Mouse (Mus musculus) neural tube, embryonic 11.5 days (tissue): ENCODE results near the gene Klf6. TPM values are rescaled to one million over a fixed set of nuclear protein-coding genes. Genes with fewer than 3 reads are reported as not detected.

Experiments
- ATAC-seq: fragments of 200-750 bp; cut with Nextera tagmentation; 2 replicates; pipeline ENCODE4 v1.8.0; 2017; ENCODE audit warnings: moderate number of reproducible peaks, mild to moderate bottlenecking, moderate TSS enrichment, moderate library complexity; ENCODE audit not compliant: insufficient read depth, low FRiP score, low TSS enrichment
- DNase-seq: peaks from one replicate; pipeline ENCODE4 v3.0.0-alpha.2; 2015; ENCODE audit warnings: low spot score
- H3K27ac ChIP-seq: fragments of 300-500 bp; sonication (generic); 2 replicates; pipeline ENCODE4 v1.5.1; 2014; ENCODE audit warnings: low read depth, mild to moderate bottlenecking, low read length
- H3K27me3 ChIP-seq: fragments of 300-500 bp; sonication (generic); 2 replicates; pipeline ENCODE4 v1.6.1; 2014; ENCODE audit warnings: mild to moderate bottlenecking, low read length, mixed read lengths; ENCODE audit not compliant: control insufficient read depth, insufficient read depth
- H3K36me3 ChIP-seq: fragments of 300-500 bp; sonication (generic); 2 replicates; pipeline ENCODE4 v1.6.1; 2014; ENCODE audit warnings: mild to moderate bottlenecking, low read length, moderate library complexity, mixed read lengths; ENCODE audit not compliant: control insufficient read depth, insufficient read depth
- H3K4me1 ChIP-seq: fragments of 300-500 bp; sonication (generic); 2 replicates; pipeline ENCODE4 v1.6.1; 2014; ENCODE audit warnings: low read length, mixed read lengths; ENCODE audit not compliant: control insufficient read depth, insufficient read depth
- H3K4me2 ChIP-seq: fragments of 300-500 bp; sonication (generic); 2 replicates; pipeline ENCODE4 v1.6.1; 2014; ENCODE audit warnings: low read depth, mild to moderate bottlenecking, moderate library complexity
- H3K4me3 ChIP-seq: fragments of 300-500 bp; sonication (generic); 2 replicates; pipeline ENCODE4 v1.5.1; 2014; ENCODE audit warnings: low read depth, low read length
- H3K9ac ChIP-seq: fragments of 300-500 bp; sonication (generic); 2 replicates; pipeline ENCODE4 v1.6.1; 2014; ENCODE audit warnings: mild to moderate bottlenecking, low read length
- H3K9me3 ChIP-seq: fragments of 300-500 bp; sonication (generic); 2 replicates; pipeline ENCODE4 v1.6.1; 2016; ENCODE audit warnings: low read length; ENCODE audit not compliant: control insufficient read depth
- WGBS: fragments of 180-500 bp; shearing (Covaris S2); extraction: QIAGEN DNeasy Blood & Tissue Kit; methylation state at CpG from one replicate; pipeline ENCODE4 v1.1.7; 2014; 5-methylcytosine and 5-hydroxymethylcytosine counted together
- polyA plus RNA-seq: library from polyadenylated mRNA; unstranded; fragments of >200 nt; fragmentation: Nextera tagmentation; extraction: Ambion mirVana; gene quantifications from 2 replicates; pipeline ENCODE4 v1.2.1, GENCODE M21; 2014

The Klf6 gene
- polyA plus RNA-seq, 1 experiment from 2014 or later: 55.7 TPM

GRCm38 (mm10) chr13:5886810-5887209 lies 25.5 kb downstream of the Klf6 start:
- ATAC-seq (no peak), DNase-seq (no peak)
- H3K4me3 ChIP-seq: no peak overlapping the region
- H3K27ac ChIP-seq: no peak overlapping the region
- whole genome bisulfite sequencing: 95% methylated on average over 4 of the region's 4 CpGs
- H3K4me1 ChIP-seq: no peaks in the 10 kb centered on the region
- no peaks in the 10 kb centered on the region for H3K36me3 ChIP-seq
- no peaks in the 10 kb centered on the region for H3K9me3 ChIP-seq
- no peak overlapping the region for H3K4me2 ChIP-seq
- H3K27me3 ChIP-seq: no peaks in the 10 kb centered on the region
- no peak overlapping the region for H3K9ac ChIP-seq

GRCm38 (mm10) chr13:5888164-5888563 lies 26.9 kb downstream of the Klf6 start:
- Histone ChIP-seq H3K27ac (no peak overlapping the region), H3K36me3 (no peaks in the 10 kb centered on the region), H3K9ac (no peak overlapping the region), H3K27me3 (no peaks in the 10 kb centered on the region), H3K4me1 (no peaks in the 10 kb centered on the region), H3K4me2 (no peak overlapping the region), H3K4me3 (no peak overlapping the region), H3K9me3 (no peaks in the 10 kb centered on the region)
- ATAC-seq (no peak), DNase-seq (no peak)
- 77% methylated on average over 5 of the region's 5 CpGs for WGBS

DNA sequence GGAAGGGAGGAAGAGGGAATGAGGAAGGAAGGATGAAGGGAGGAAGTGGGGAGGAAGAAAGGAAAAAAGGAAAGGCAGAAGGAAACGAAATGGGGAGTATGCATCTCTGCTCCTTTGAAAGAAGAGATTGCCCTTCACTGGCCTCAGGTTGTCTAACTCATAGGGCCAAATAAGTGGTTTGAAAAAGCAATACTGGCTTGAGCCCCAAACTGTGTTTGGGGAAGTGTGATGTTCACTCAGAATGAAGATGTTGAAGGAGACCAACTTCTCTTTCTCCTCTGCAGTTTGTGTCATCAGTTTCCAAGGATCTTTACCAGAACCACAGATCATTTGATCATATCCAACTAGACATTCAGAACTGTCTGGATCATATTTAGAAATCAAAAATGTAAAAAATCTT lies 27.4 kb downstream of the Klf6 start:
- no peak overlapping the region for H3K4me2 ChIP-seq
- H3K4me3 ChIP-seq: no peak overlapping the region
- no peaks in the 10 kb centered on the region for H3K9me3 ChIP-seq
- H3K27ac ChIP-seq: no peak overlapping the region
- H3K9ac ChIP-seq: no peak overlapping the region
- no peak for ATAC-seq
- no peaks in the 10 kb centered on the region for H3K27me3 ChIP-seq
- 82% methylated on average over 1 of the region's 1 CpGs for WGBS
- DNase-seq: no peak
- H3K4me1 ChIP-seq: no peaks in the 10 kb centered on the region
- no peaks in the 10 kb centered on the region for H3K36me3 ChIP-seq

- 73% methylated on average over 3 of the region's 3 CpGs for WGBS
Observed at GRCm38 (mm10) chr13:5890035-5890434, 28.8 kb downstream of the Klf6 start.

DNA sequence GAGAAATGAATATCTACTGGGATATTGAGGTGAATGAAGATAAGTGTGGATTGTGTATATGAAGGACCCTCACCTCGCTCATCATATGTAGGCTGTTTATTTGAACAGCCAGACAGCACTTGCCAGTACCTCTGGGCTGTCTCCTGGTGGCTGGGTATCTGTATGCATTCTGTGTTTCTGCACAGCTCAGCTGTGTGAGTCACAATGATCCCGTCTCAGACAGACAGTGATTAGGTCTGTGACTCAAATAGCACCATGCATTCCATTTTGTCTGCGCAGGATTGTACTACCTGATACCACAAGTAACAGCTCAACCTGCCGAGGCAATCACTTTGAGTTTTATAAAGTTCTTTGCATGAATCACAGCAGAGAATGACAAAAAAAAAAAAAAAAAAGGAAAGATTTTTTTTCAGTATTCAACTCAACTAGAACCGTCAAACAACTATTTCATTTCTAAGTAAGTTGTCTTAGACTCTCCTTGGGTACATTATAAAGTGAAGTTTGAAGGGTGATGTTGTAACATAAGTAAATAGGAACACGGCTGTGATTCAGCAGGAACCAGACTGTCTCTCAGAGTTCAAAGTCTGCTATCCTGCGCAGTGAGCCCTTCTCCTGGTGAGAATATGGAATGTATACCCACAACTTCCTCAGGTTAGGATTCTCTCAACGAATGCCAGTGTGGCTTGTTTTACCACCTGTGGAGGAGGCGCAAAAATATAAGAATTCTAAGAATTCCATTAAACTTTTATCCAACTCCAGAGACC lies 31.6 kb downstream of the Klf6 start:
- H3K9ac ChIP-seq: no peak overlapping the region
- no peaks in the 10 kb centered on the region for H3K4me1 ChIP-seq
- no peak overlapping the region for H3K4me2 ChIP-seq
- H3K36me3 ChIP-seq: no peaks in the 10 kb centered on the region
- no peaks in the 10 kb centered on the region for H3K9me3 ChIP-seq
- no peak overlapping the region for H3K27ac ChIP-seq
- no peak overlapping the region for H3K4me3 ChIP-seq
- H3K27me3 ChIP-seq: no peaks in the 10 kb centered on the region
- WGBS: 79% methylated on average over 9 of the region's 9 CpGs
- DNase-seq: no peak
- no peak for ATAC-seq

More at GRCm38 (mm10) chr13:5890035-5890434, 28.8 kb downstream of the Klf6 start:
- Histone ChIP-seq H3K27me3 (no peaks in the 10 kb centered on the region), H3K9me3 (no peaks in the 10 kb centered on the region), H3K4me3 (no peak overlapping the region), H3K27ac (no peak overlapping the region), H3K4me2 (no peak overlapping the region), H3K36me3 (no peaks in the 10 kb centered on the region), H3K9ac (no peak overlapping the region), H3K4me1 (no peaks in the 10 kb centered on the region)
- DNase-seq (no peak), ATAC-seq (no peak)

GRCm38 (mm10) chr13:5894910-5895309 lies 33.6 kb downstream of the Klf6 start:
- H3K27ac ChIP-seq: no peak overlapping the region
- no peak overlapping the region for H3K4me3 ChIP-seq
- no peak overlapping the region for H3K4me2 ChIP-seq
- no peaks in the 10 kb centered on the region for H3K4me1 ChIP-seq
- no peak overlapping the region for H3K9ac ChIP-seq
- H3K27me3 ChIP-seq: no peaks in the 10 kb centered on the region
- H3K9me3 ChIP-seq: no peaks in the 10 kb centered on the region
- no peak for ATAC-seq
- WGBS: 61% methylated on average over 3 of the region's 3 CpGs
- no peaks in the 10 kb centered on the region for H3K36me3 ChIP-seq
- no peak for DNase-seq

DNA sequence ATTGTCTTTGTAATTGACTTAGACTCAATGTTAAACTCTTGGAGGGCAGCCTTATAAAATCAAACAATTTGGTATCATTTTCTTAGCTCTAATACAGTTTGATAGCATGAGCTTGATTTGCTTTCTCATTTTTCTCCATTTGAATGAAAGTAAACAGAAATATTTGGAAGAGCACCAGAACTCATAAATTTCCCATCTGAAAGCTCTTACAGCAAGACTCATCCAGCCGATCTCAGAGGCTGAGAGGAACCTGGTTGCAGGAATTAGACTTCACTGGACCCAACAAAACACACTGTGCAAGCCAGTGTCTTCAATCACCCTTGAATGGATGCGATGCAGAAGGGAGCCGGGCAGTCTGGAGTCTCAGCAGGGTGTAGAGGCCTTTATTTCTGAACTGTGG lies 34.6 kb downstream of the Klf6 start:
- Histone ChIP-seq H3K4me2 (no peak overlapping the region), H3K27ac (no peak overlapping the region), H3K4me3 (no peak overlapping the region), H3K9ac (no peak overlapping the region), H3K36me3 (no peaks in the 10 kb centered on the region), H3K27me3 (no peaks in the 10 kb centered on the region), H3K9me3 (no peaks in the 10 kb centered on the region), H3K4me1 (no peaks in the 10 kb centered on the region)
- 45% methylated on average over 3 of the region's 3 CpGs for WGBS
- no peak for ATAC-seq
- DNase-seq: no peak

- Histone ChIP-seq H3K27me3 (no peaks in the 10 kb centered on the region), H3K9me3 (no peaks in the 10 kb centered on the region), H3K9ac (no peak overlapping the region), H3K4me2 (no peak overlapping the region), H3K27ac (no peak overlapping the region), H3K4me1 (no peaks in the 10 kb centered on the region), H3K36me3 (no peaks in the 10 kb centered on the region), H3K4me3 (no peak overlapping the region)
- DNase-seq (peak; percentile 30), ATAC-seq (no peak)
- 63% methylated on average over 14 of the region's 14 CpGs for WGBS
Observed at GRCm38 (mm10) chr13:5897176-5897959, 36.1 kb downstream of the Klf6 start.

- Histone ChIP-seq H3K9ac (no peak overlapping the region), H3K9me3 (no peaks in the 10 kb centered on the region), H3K36me3 (no peaks in the 10 kb centered on the region), H3K27ac (no peak overlapping the region), H3K4me2 (no peak overlapping the region), H3K4me3 (no peak overlapping the region), H3K27me3 (no peaks in the 10 kb centered on the region), H3K4me1 (no peaks in the 10 kb centered on the region)
- DNase-seq (no peak), ATAC-seq (no peak)
- WGBS: 77% methylated on average over 1 of the region's 1 CpGs
Observed at GRCm38 (mm10) chr13:5899021-5899420, 37.7 kb downstream of the Klf6 start.
